Mouse (Mus musculus) CD4-positive, CD25-positive, alpha-beta regulatory T cell, adult 2 months (primary cell): ENCODE measurements around the gene Rfx7.
A peak's percentile ranks its signal among the peaks of the same experiment; 100 is the strongest.
"Not testable (repeated sequence)": the region's sequence is repeated elsewhere in the genome, so short reads cannot be mapped to it uniquely, and the experiment has no call there.

Source experiments
- DNase-seq: peaks from one replicate; pipeline ENCODE4 v3.0.0-alpha.2; 2012; ENCODE audit warnings: low read depth, low spot score

Rfx7 gene

DNA sequence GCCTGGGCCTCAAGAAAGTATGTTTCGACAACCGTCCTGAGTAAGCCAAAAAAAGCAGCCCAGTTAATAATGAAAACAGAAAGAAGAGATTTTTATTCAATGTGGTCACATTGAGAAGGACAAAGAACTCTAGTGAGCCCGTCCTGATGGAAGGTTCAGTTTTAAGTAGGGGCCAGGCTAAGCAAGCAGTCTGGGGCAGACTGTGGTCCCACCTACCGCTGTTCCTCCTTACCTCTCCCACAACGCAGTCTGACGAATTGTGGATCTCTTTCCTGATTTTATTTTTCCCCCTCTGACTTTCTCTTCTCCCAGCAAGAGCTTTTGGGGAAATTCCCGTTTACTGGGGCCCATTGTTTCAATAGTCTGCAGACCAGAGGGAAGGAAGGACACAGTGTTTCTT, 108.6 kb downstream of the Rfx7 start:
- DNase-seq = no peak

DNA sequence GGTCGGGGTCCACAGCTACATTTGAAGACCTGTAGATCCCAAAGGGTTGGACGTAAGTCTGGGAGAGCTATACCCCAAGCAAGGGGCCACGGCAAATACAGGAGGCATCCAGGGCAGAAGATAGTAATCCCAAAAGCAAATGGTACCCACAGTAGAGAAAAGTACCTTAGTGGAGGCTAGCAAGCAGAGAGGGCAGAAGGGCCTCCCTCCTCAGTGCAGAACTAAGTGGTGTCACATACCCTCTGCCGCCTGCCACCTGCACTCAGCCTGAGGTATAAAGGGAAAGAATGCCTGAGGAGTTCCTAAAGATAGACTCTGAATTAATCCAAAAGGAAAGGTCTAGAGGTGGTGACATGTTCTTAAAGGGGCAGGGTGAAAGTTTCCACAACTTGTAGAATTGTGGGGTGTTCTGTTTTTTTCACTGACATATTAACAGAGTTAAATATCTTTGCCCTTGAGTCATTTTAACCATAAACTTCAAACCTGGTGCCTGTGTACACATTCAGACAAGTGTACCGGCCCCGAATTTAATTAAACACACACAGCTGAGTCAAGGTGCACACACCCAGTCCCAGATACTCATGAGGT, 109.1 kb downstream of the Rfx7 start:
- no peak for DNase-seq

DNA sequence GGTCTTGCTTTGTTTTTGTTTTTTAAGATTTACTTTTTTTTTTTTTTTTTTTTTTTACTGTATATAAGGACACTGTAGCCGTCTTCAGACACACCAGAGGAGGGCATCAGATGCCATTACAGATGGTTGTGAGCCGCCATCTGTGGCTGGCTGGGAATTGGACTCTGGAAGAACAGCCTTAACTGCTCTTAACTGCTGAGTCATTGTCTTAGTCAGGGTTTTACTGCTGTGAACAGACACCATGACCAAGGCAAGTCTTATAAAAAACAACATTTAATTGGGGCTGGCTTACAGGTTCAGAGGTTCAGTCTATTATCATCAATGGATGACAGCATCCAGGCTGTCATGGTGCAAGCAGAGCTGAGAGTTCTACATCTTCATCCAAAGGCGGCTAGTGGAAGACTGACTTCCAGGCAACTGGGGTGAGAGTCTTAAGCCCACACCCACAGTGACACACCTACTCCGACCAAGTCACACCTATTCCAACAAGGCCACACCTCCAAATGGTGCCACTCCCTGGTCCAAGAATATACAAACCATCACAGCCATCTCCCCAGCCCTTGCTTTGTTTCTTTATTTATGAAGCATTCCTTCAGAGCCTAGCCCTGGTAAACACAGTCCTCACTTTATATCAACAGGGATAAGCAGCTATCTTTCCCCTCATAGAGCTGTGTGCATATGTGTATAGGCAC, 110.9 kb downstream of the Rfx7 start:
- not testable (repeated sequence) for DNase-seq

DNA sequence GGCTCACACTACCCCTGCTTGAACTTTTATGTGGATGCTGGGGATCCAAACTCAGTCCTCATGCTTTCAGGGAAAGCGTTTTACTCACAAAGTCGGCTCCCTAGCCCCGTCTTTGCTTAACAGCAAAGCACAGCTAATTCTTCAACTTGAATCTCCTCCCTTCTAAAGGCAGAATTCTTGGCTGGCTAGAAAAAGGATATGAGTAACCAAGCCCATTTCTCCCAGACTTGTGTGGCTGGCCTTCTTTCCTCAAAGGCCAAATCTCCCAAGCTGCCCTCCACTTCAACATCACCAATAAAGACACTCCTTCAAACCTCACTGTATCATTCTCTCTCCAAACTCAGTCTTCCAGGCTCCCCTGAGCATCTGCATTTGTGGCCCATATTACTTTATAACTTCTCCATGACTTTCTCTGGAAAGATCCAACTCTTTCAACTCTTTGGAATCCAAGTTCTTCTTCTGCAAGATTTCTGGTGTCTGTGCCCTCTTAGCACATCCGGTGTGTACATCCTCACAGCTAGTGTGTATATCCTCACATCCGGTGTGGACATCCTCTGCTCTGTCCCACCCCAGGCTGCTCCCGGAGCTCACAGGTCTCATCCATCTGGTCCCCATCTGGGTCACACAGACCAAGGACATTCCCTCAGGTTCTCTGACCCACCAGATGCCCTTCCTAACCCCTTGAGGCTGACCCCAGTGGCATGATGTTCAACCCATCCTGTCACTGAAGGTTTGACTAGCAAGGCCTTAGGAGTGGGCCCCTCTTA, 111.8 kb downstream of the Rfx7 start:
- no peak for DNase-seq

DNA sequence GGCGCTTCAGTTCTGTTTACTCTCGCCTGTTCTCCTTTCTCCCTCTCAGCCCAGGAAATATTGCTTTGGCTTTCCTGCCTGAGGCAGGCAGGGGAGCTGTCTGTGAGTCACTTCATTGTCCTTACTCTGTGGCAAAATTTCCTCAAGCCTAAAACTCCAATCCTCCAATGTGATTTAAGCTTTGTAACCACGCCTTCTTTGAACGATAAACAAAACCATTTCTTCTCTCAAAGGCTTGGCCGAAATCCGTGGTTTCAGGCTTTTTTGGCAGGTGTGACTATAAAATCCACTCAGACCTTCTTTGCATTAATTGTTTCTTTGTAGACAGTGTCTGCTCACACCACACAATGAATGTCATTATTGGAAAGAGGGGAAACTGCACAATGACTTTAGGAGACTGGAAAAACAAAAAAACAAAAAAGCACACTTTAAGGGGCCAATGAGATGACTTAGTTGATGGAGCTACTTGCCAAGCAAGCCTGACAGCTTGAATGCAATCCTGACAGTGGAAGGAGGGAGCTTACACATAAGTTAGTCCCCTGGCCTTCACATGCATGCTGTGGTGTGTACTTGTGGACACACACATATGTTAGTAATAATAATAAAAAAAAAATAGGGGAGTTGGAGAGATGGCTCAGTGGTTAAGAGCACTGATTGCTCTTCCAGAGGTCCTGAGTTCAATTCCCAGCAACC, 112.5 kb downstream of the Rfx7 start:
- no peak for DNase-seq

DNA sequence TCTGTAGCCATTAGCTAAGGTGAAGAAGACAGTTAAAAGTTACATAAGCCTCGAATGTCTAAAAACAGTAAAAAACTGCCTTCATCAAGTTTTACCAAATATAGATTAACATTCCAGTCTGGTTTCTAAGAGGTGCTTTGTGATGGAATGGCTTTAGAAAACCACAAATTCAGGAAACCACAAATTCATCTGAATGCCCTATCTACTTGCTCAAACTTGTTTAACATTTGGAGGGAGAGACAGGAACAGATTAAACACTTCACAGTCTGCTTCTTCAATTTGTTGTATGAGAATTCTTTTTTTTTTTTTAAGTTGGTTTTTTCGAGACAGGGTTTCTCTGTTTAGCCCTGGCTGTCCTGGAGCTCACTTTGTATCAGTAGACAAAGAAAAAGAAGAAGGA, 117.7 kb downstream of the Rfx7 start:
- DNase-seq = no peak

DNA sequence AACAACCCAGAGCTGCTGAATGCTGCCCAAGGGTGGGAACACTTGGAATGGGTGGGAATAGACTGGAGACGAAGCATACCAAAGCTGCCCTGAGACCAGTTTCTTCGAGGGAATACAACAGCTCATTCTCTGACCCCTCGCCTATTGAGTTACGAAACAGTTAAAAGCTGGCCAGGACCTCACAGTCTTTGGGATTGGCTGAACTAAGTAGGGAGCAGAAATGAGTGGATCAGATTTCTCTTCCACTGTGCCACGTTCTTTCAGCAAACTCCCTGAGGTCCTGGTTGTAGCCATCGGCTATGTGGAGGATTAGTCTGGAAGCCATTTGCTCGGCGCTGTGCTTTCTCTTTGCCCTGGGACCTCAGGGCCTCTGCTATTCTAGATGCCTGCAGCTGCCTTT, 120.9 kb downstream of the Rfx7 start:
- DNase-seq = no peak

DNA sequence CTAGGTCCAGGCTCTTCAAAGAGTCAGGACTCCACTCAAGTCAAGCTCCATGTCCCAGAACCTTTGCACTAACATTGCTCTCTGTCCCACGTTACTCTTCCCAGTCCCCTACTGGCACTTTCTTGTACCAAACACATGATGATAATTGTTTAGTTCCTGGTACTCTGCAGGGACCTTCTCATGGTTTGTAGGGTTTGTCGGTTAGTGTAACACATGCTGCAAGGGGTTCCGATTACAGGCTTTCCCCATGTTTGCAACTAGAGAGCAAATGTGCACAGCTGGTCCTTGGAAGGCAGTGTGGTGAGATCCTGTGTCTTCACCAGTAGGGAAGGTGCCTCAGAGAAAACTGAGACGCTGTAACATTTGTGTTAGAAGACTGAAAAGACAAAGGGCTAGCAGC, 121.5 kb downstream of the Rfx7 start:
- no peak for DNase-seq

DNA sequence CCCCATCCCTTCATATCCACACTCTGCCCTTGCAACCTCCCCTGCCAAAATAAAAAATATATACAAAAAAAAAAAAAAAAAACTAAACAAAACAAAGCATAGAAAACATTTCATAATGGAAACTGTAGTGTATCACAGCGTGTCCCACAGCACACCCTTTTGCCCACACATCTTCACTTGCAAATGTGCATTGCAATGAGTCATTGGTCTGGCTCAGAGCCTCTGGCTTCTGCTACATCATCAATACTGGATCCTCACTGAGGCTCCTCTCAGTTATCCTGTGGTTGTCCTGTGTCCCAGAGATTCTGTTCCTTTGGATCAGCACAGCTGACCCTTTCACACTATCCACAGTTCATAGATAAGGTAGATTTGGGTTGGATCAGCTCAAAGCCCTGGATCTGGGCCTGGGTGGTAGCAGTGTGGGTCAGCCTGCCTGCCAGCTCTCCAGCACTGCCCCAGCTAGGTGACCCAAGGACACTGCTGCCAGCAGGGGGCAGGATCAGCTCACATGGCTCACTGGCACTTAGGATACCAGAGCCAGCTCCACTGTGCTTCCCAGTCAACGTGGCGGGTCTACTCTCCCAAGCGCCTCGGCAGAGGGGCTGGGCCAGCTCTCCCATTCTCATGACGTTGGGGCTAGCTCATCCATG, 122.7 kb downstream of the Rfx7 start:
- DNase-seq = peak; percentile 70

DNA sequence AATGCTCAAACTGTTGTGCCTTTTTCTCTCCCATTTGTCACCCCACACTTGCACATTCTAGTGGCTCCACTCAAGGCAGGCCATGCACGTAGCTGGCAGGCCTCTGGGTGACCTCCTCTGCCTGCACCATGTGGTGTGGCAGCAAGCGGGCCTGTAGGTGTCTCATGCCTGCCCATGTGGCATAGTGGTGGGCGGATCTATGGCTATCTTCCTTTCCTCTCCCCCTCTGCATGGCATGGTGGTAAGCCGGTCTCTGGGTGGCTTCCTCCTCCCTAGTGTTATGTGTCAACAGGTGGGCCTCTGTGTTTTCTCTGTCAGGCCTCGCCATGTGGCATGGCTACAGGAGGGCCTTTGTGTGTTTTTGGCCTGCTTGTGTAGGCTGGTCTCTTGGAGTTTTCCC, 123.6 kb downstream of the Rfx7 start:
- DNase-seq = no peak

DNA sequence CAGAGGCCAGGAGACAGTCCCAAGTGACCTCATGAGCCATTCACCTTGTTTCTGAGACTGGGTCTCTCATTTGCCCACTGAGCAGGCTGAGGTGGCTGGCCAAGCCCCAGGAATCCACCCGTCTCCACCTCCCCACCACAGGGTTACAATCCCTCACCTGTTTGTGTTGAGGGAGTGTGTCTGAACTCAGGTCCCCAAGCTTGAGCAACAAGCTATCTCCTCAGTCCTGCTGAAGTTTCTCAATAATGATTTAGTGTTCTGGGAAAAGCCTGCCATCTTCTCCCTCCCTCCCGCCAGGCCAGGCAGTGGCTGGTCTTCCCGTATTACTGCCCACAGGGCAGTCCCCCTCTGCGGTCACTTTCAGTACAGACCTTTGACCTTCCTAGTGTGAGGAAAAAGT, 124.5 kb downstream of the Rfx7 start:
- DNase-seq = no peak

DNA sequence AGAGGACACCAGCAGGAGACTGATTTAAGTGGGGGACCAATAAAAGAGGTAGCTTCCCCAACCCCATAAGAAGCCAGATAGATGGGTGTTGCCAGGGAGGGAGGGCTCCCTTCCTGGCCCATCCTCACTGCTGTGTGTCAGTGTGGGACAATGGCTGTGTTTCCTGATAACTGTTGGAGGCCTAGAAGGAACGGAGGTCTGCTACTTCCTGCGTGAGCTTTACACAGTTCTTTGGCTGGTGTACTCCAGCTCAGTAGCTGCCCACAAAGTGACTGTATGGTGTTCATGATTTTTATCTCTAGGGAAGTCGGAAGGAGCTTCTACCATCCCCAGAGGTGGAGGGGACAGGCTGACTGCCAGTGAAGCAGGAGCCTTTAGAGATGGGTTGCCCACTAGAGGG, 124.9 kb downstream of the Rfx7 start:
- DNase-seq = no peak

DNA sequence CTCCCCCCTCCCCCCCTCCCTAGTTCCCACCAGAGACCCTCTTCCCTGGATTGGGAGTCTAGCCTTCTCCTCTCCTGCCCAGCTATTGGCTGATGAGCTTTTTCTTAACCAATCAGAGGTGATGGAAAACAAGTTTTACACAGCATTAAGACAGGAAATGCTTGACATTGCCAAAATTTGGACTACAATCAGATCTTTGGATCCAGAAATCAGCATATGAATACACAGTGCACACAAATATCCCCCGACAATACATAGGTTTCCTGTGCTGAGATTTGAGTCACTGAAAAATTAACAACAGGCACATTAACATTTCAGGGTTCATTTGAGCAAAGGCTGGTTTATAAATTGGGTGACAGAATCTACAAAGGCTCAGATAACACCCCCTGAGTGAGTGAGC, 125.7 kb downstream of the Rfx7 start:
- no peak for DNase-seq

DNA sequence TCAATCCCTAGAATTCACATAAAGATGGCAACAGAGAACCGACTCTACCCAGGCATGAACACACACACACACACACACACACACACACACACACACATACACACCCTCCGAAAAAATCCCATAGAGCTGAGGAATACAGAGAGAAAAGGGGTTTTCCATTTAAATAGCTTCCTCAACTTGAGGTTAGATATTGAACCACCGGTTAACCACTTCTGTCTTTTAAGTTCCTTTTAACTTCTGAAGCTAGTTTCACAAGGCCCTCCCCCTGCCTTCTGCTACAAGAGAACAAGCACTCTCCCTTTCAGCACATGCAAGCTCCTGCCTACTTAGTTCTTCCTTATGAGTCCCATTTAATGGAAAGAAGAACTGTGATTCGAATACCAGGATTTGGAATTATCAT, 128.1 kb downstream of the Rfx7 start:
- peak; percentile 83 for DNase-seq

DNA sequence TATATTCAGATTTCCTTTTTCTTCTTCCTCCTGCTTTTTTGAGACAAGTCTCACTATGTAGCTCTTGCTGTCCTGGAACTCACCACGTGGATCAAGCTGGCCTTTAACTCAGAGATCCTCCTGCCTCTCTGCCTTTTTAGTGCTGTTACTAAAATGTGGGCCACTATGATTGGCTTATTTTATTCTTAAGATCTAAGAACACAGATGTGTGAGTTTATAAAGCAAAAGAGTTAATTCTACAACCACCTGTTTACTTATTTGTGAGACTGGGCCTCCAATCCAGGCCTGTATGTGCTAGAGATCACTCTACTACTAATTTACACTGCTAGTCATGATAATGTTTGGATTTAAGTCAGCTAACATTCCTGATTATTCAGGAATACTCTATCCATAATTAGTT, 128.9 kb downstream of the Rfx7 start:
- no peak for DNase-seq

DNA sequence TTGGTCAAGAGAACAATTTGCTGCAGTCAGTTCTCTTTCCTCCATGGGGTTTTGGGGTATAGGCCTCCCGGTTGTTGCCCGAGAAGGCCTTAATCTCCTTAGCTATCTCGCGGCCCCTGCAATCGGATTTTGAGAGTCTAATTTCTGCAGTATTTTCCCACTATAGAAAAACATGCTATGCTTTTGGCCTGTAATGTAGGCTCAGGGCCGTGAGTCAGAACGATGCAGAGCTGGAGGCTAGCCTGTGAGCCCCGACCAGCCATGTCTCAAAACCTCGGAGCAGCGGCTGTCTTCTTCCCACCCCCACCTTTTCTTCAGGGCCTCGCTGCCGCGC, 129.5 kb downstream of the Rfx7 start:
- no peak for DNase-seq

DNA sequence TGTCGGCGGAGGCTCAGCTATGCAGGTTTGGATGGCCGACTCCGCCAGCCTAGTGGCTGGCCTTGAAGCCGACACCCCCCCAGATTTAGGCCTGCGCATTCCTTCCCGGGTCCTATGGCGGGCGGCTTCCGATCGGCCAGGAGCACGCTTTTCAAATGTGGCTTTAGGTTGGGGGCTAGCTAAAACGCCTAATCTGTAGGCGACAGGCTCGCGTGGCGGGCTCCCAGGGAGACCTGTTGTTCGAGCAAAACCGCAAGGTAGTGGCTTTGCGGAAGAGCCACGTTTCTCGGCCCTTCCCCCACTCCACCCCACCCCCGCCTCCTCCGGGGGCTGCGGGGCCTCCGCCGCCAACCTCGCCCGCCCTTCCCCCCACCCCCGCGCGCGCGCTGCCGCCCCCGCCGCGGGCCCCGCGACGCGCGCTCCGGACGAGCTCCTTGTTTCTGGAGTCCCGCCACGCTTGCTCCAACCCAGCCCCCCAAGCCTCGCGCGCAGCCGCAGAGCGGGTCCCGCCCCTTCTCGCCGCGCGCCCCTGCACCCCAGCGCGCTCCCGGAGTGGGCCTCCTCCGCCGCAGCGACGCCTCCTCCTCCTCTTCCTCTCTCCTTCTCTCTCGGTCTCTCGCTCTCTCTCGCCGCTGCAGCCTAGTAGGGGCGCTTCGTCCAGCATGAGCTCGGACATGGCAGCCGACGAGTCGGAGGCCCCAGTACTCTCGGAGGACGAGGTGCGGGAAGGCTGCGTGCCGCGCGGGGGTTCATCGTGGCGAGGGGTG, 130.0 kb downstream of the Rfx7 start, which contains the start of gene Nedd4:
Gene Nedd4, plus strand, starts transcription at position 452 of the 767 bp plus-strand sequence.
- peak; percentile 70 for DNase-seq

DNA sequence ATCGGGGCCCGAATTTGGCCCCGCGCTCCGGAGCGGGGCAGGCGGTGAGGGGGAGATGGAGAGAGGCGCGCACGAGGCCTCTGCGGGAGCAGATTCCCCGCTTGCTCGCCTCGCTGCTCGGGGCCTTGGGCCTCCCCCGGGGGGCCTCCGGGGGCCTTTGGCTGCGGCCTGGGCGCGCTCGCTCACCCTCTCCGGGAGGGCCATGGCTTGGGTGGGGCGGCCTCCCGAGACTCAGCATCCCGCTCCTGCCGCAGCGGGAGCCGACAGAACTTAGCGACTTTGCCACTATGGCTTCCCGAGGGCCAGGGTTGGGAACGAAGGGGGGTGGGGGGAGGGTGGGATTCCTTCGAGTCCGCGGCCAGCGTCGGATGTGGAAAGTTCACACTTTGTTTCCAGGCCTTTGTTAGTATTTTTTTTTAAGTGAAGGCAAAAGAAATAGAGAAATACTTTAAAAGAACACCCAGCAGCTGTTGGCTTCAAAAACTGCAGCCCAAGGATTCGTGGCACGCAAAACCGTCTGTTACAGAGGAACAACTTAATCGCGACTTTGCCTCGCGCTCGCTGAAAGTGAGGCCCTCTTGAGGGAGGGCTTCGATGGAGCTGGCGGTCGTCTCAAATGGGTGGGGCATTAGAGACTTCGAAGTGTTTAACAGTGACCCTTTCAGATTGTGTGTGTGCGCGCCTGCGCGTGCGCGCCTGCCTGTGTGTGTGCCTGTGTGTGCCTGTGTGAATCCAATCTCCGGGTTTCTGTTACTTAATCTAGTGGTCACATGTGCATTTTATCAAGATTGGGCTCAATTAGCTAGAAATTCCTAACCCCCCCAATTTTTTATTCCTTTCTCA, 130.9 kb downstream of the Rfx7 start:
- DNase-seq = peak; percentile 40

DNA sequence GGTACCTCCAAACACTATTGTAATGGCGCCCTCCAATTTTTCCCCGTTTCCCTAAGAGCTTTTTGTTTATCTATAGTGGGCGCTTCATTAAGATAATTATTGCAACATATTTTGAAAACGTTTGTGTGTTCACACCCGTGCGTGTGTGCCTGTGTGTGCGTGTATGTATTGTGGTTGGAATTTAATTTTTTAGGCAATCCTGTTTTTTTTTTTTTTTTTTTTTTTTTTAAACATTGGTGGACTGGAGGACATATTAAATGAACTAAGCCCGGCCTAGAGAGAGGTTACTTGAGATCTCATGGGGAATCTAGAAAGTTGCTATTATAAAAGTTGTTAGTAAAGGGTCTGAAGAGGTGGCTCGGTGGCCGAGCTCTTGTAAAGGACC, 131.5 kb downstream of the Rfx7 start:
- no peak for DNase-seq
